Mouse (Mus musculus) ES-E14 (cell line): Measurements from ENCODE around the gene Prnp. TPM values are rescaled to one million over a fixed set of nuclear protein-coding genes. Genes with fewer than 3 reads are reported as not detected.
A peak's percentile ranks its signal among the peaks of the same experiment; 100 is the strongest.

Source experiments
- DNase-seq: peaks from one replicate; pipeline ENCODE4 v3.0.0-alpha.2; 2013; ENCODE audit warnings: low read depth, low spot score
- H3K27ac ChIP-seq: 2 replicates; pipeline ENCODE4 v1.5.1; 2012; ENCODE audit warnings: low read depth, mild to moderate bottlenecking, low read length, moderate library complexity, mixed read lengths; ENCODE audit not compliant: poor library complexity, insufficient read depth, severe bottlenecking
- H3K36me3 ChIP-seq: 2 replicates; pipeline ENCODE4 v1.6.1; 2012; ENCODE audit warnings: mild to moderate bottlenecking, low read length, moderate library complexity, mixed read lengths; ENCODE audit not compliant: control insufficient read depth, poor library complexity, insufficient read depth, severe bottlenecking
- H3K4me1 ChIP-seq, 2 experiments: fragments of 150-350 bp in 1 of 2; sonication (generic) in 1 of 2; 2 replicates each; pipeline ENCODE4 v1.6.1; 2012; ENCODE audit warnings: low read length in 2 of 2, mild to moderate bottlenecking in 1 of 2, mixed read lengths in 1 of 2; ENCODE audit not compliant: control insufficient read depth in 2 of 2, insufficient read depth in 2 of 2, poor library complexity in 1 of 2
- H3K4me3 ChIP-seq, 2 experiments: fragments of 150-350 bp in 1 of 2; sonication (generic) in 1 of 2; 2 replicates each; pipeline ENCODE4 v1.5.1; 2012; ENCODE audit warnings: low read length in 2 of 2, low read depth in 1 of 2, mild to moderate bottlenecking in 1 of 2, mixed read lengths in 1 of 2; ENCODE audit not compliant: insufficient read depth in 1 of 2, poor library complexity in 1 of 2, severe bottlenecking in 1 of 2
- H3K9ac ChIP-seq: 2 replicates; pipeline ENCODE4 v1.6.1; 2012; ENCODE audit warnings: low read depth, mild to moderate bottlenecking, low read length, mixed read lengths; ENCODE audit not compliant: poor library complexity, insufficient read depth, severe bottlenecking
- H3K9me3 ChIP-seq: fragments of 150-350 bp; sonication (generic); 2 replicates; pipeline ENCODE4 v1.6.1; 2012; ENCODE audit warnings: low read depth, mild to moderate bottlenecking, low read length; ENCODE audit not compliant: control insufficient read depth, insufficient read depth
- CHD2 ChIP-seq: IDR thresholded peaks from 2 replicates; pipeline ENCODE4 v1.6.1; 2014; ENCODE audit warnings: mild to moderate bottlenecking, low read depth, low read length, inconsistent platforms
- HCFC1 ChIP-seq: IDR thresholded peaks from 2 replicates; pipeline ENCODE4 v1.6.1; 2012; ENCODE audit warnings: low read length, inconsistent platforms, borderline replicate concordance; ENCODE audit not compliant: insufficient read depth
- MAFK ChIP-seq: IDR thresholded peaks from 2 replicates; pipeline ENCODE4 v1.6.1; 2014; ENCODE audit warnings: mild to moderate bottlenecking, low read depth, low read length, inconsistent platforms; ENCODE audit not compliant: insufficient read depth
- ZC3H11A ChIP-seq: IDR thresholded peaks from 2 replicates; pipeline ENCODE4 v1.6.1; 2012; ENCODE audit warnings: low read depth, mild to moderate bottlenecking, inconsistent platforms, low read length, borderline replicate concordance
- ZNF384 ChIP-seq: IDR thresholded peaks from 2 replicates; pipeline ENCODE4 v1.6.1; 2012; ENCODE audit warnings: low read depth, low read length, inconsistent platforms
- in situ Hi-C, 2 experiments: fragments of 600-800 bp; cut with MboI; formaldehyde crosslinking; loops; one replicate each; pipeline ENCODE4 v1.15.1; 2025; ENCODE audit warnings: low sequenced_read_pairs in 2 of 2, inconsistent platforms in 1 of 2; ENCODE audit not compliant: unreplicated experiment in 2 of 2
- total RNA-seq: library from RNA; depleted of rRNA; stranded (reverse); fragments of 300-350 nt; gene quantifications from 2 replicates; pipeline ENCODE4 v1.2.3, GENCODE M21; 2012

The Prnp gene
- total RNA-seq, 1 experiment, result 30.8 TPM

DNA sequence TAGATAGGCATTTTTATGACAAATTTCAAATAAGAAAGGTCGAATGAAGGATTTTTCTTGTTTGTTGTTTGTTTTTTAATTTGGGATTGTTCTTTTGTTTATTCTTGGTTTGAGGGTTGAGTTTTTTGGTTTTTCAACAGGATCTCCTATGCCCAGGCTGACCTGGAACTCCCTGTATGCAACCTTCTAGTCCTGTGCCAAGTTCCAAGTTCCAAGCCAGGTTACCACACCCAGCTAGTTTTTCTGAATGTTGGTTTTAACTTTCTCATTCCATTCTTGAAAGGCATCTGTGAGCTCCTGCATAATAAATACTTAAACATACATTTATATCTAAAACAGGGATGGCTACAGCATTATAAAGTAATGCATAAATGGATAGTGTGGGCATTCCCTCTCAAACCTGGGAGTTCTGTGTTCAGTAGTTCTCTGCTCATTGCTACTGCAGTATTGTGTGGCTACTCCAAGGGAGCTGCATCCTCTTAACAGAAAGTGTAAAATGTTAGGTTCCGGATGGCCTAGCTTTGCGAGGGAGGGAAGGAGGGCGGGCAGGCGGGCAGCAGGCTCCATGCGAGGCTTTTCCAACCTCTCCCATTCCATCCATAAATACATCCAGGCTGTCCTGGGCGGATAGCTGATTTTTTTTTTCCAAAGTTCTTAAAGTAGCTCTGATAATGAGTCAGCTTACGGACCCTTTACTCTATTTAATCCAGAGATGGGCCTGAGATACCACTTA is 3.0 kb downstream of the Prnp start:
- Histone ChIP-seq H3K4me1 (peaks cover 0 to 4% of the 10 kb centered on the region in 2 experiments; a peak in 1 of 4 replicates), H3K9ac (no peak overlapping the region), H3K9me3 (peaks cover 15% of the 10 kb centered on the region), H3K27ac (no peak overlapping the region), H3K4me3 (no peak overlapping the region), H3K36me3 (peaks cover 3% of the 10 kb centered on the region)
- DNase-seq, result no peak
- TF ChIP-seq ZC3H11A (no peak), MAFK (no peak), ZNF384 (no peak), HCFC1 (no peak), CHD2 (no peak)
- in situ Hi-C loops, result no loop called here

DNA sequence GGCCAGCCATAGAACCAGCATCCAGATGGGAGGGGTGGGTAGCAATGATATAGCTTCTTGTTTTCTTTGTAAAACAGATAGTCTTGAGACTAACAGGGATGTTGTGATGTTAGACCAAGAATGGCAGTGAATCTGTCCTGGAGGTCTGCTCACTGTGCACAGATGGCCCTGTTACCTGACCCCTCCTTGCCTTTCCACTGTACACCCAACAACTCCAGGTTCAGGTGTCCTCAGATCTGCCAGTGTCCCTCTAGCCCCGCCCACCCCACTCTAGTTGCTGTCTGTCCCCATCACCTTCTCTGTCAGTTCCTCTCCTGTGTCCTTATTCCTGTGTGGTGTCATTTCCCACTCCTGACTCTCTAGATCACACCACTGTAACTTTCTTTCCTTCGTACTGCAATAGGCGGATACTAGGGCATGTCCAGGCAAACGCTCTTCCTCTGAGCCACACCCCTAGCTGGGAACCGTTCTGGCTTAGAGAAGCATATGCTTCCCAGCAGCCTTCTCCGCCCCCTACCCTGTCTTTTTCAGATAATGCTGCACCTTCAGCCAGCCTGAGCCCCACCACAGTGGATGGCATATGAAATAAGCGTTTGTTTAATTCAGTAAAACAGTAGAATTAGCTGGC is 22.7 kb downstream of the Prnp start:
- no peak for TF ChIP-seq CHD2
- Histone ChIP-seq H3K27ac (peak overlapping the region; percentile 74), H3K9ac (no peak overlapping the region), H3K4me1 (no peaks in the 10 kb centered on the region), H3K36me3 (peaks cover 10% of the 10 kb centered on the region; the same call in 1 of the 2 replicates), H3K4me3 (no peak overlapping the region), H3K9me3 (peaks cover 11% of the 10 kb centered on the region)
- in situ Hi-C loops, result loop anchor here (25.0 kb wide), 2 partner anchors 120 to 370 kb away; partner anchors contain the start of gene Adra1d (in 1 of the 2)
- no peak for DNase-seq

DNA sequence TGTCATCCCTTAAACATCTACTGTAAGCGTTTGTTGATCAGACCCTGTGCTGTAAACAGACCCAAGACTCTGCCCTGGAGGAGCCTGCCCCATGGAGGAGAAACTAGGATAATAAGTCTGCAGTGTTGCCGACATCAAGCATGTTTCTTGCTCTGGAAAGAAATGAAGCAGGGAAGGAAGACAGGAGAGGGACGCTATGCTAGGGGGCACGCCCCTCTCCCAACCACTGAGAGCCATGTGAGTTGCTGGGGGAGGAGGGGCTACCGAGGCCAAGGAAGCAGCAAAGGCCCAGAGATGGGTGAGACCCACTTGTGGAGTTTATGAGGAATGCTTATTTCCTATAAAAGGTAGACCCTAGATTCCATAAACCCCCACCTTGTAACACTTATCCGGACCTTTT is 23.3 kb downstream of the Prnp start:
- DNase-seq, result no peak
- Histone ChIP-seq H3K9ac (no peak overlapping the region), H3K4me3 (no peak overlapping the region), H3K4me1 (no peaks in the 10 kb centered on the region), H3K9me3 (peaks cover 11% of the 10 kb centered on the region), H3K36me3 (peaks cover 10% of the 10 kb centered on the region; the same call in 1 of the 2 replicates), H3K27ac (no peak overlapping the region)
- in situ Hi-C loops, result loop anchor here (25.0 kb wide), 2 partner anchors 121 to 371 kb away; partner anchors contain the start of gene Adra1d (in 1 of the 2)
- TF ChIP-seq CHD2 (no peak), ZNF384 (no peak), MAFK (no peak), ZC3H11A (no peak), HCFC1 (no peak)

DNA sequence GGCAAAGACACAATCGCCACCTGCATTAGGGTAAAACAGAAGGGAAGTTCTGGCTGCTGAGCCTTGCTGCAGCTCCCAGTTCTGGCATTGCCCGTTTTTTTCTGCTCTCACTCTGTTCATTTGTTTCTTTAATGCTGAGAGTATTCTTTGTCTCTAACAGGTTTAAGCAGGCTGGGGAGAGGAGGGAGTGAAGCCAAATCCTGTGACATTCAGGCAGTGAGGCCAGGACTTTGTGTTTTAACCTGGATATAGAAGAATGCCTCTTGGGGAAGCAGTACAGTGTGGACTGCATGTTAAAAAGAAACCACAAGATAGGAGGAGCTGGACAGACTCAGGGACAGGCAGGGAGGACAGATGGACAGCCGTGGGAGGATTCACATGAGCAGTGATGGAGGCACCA is 23.9 kb downstream of the Prnp start:
- Histone ChIP-seq H3K4me1 (no peaks in the 10 kb centered on the region), H3K4me3 (no peak overlapping the region), H3K36me3 (peaks cover 10% of the 10 kb centered on the region; the same call in 1 of the 2 replicates), H3K9me3 (peaks cover 11% of the 10 kb centered on the region), H3K27ac (no peak overlapping the region), H3K9ac (no peak overlapping the region)
- TF ChIP-seq CHD2 (no peak), ZC3H11A (no peak), ZNF384 (no peak), HCFC1 (no peak)
- in situ Hi-C loops, result loop anchor here (25.0 kb wide), 2 partner anchors 121 to 371 kb away; partner anchors contain the start of gene Adra1d (in 1 of the 2)
- no peak for DNase-seq

DNA sequence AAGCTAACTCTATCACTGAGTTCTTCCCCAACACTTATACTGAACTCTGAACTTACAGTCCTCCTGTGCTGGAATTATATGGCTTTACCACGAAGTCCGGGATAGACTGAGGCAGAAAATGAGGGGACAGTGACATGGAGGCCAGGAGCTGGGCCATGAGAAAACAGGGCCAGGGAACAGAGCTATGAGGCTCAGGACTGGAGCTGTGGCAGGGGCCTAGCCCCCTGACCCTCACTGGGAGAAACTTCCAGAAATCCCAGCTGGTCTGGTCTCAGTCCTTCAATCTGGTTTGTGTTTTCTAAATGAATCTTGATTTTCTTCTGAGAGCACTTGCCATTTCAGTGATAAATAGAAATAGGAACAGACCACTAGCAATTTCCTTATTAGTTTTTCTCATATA is 24.5 kb downstream of the Prnp start:
- Histone ChIP-seq H3K27ac (no peak overlapping the region), H3K9ac (no peak overlapping the region), H3K4me1 (no peaks in the 10 kb centered on the region; a peak in 1 of 4 replicates), H3K36me3 (peaks cover 10% of the 10 kb centered on the region; the same call in 1 of the 2 replicates), H3K9me3 (peaks cover 11% of the 10 kb centered on the region), H3K4me3 (no peak overlapping the region)
- DNase-seq, result no peak
- in situ Hi-C loops, result loop anchor here (25.0 kb wide), 2 partner anchors 122 to 372 kb away; partner anchors contain the start of gene Adra1d (in 1 of the 2)
- TF ChIP-seq HCFC1 (no peak), MAFK (no peak), ZC3H11A (no peak), CHD2 (no peak), ZNF384 (no peak)
